Mouse (Mus musculus) spleen, adult 12 weeks (tissue): ENCODE measurements around the gene Scnn1a.

Experiments
- DNase-seq: peaks from one replicate; pipeline ENCODE4 v3.0.0; 2022; ENCODE audit warnings: low spot score

The Scnn1a gene

GRCm38 (mm10) chr6:125344084-125344483, 23.6 kb downstream of the Scnn1a start:
- DNase-seq, result no peak

GRCm38 (mm10) chr6:125344866-125345265, 24.4 kb downstream of the Scnn1a start:
- no peak for DNase-seq

- DNase-seq, result no peak
These were observed 25.2 kb downstream of the Scnn1a start for GRCm38 (mm10) chr6:125345625-125346024.

GRCm38 (mm10) chr6:125346029-125346428, 25.6 kb downstream of the Scnn1a start:
- no peak for DNase-seq

- DNase-seq, result no peak
These were observed 28.5 kb downstream of the Scnn1a start, which contains the start of gene Tnfrsf1a for GRCm38 (mm10) chr6:125348721-125349574. Gene Tnfrsf1a, plus strand, starts transcription at chr6:125349362.

- no peak for DNase-seq
These were observed 29.2 kb downstream of the Scnn1a start for GRCm38 (mm10) chr6:125349575-125350230.

- no peak for DNase-seq
These were observed 30.0 kb downstream of the Scnn1a start for GRCm38 (mm10) chr6:125350231-125350994.

GRCm38 (mm10) chr6:125350995-125351324, 30.5 kb downstream of the Scnn1a start:
- no peak for DNase-seq

- DNase-seq, result no peak
These were observed 31.0 kb downstream of the Scnn1a start for GRCm38 (mm10) chr6:125351368-125352045.

GRCm38 (mm10) chr6:125352046-125352384, 31.6 kb downstream of the Scnn1a start:
- no peak for DNase-seq

GRCm38 (mm10) chr6:125352811-125353210, 32.4 kb downstream of the Scnn1a start:
- DNase-seq, result no peak

GRCm38 (mm10) chr6:125353221-125353620, 32.8 kb downstream of the Scnn1a start:
- DNase-seq, result no peak

- DNase-seq, result no peak
These were observed 33.2 kb downstream of the Scnn1a start for GRCm38 (mm10) chr6:125353655-125354054.

GRCm38 (mm10) chr6:125354352-125355151, 34.1 kb downstream of the Scnn1a start:
- DNase-seq, result no peak

GRCm38 (mm10) chr6:125355197-125355741, 34.8 kb downstream of the Scnn1a start:
- DNase-seq, result no peak

GRCm38 (mm10) chr6:125356264-125356663, 35.8 kb downstream of the Scnn1a start:
- DNase-seq, result no peak

GRCm38 (mm10) chr6:125357334-125357733, 36.9 kb downstream of the Scnn1a start:
- DNase-seq, result no peak

- DNase-seq, result no peak
These were observed 39.5 kb downstream of the Scnn1a start for GRCm38 (mm10) chr6:125359999-125360398.

GRCm38 (mm10) chr6:125360846-125361245, 40.4 kb downstream of the Scnn1a start:
- DNase-seq, result no peak

GRCm38 (mm10) chr6:125361467-125362291, 41.2 kb downstream of the Scnn1a start:
- DNase-seq, result no peak
